Mouse (Mus musculus) G1E (cell line): ENCODE measurements around the gene Smim26.

Experiments used
- CTCF ChIP-seq: IDR thresholded peaks from 2 replicates; pipeline ENCODE4 v1.5.1; 2012; ENCODE audit warnings: low read depth, low read length, inconsistent platforms, mixed read lengths
- GATA1 ChIP-seq: IDR thresholded peaks from 2 replicates; pipeline ENCODE4 v1.6.1; 2012; ENCODE audit warnings: borderline replicate concordance, low read length, inconsistent platforms, mixed read lengths

- TF ChIP-seq CTCF, result no peak
- TF ChIP-seq GATA1, result no peak
Observed at GRCm38 (mm10) chr2:144621491-144621890, 27.6 kb downstream of the Smim26 start.
